Mouse (Mus musculus) heart, adult 9 months (tissue): Measurements from ENCODE around the gene Batf.
"Not testable (repeated sequence)": the region's sequence is repeated elsewhere in the genome, so short reads cannot be mapped to it uniquely, and the experiment has no call there.

Experiments
- DNase-seq, 2 experiments: peaks; one replicate each; pipeline ENCODE4 v3.0.0; 2022; ENCODE audit warnings: low spot score in 2 of 2

Batf gene

GRCm38 (mm10) chr12:85684411-85685275 lies 1.8 kb upstream of the Batf start:
- no peak for DNase-seq

- DNase-seq = no peak
Measured at GRCm38 (mm10) chr12:85687217-85687533, 706 bp downstream of the Batf start.

GRCm38 (mm10) chr12:85687846-85688245 lies 1.4 kb downstream of the Batf start:
- no peak for DNase-seq

GRCm38 (mm10) chr12:85695787-85696186 lies 9.3 kb downstream of the Batf start:
- DNase-seq = no peak

- DNase-seq = no peak
Measured at GRCm38 (mm10) chr12:85696436-85696835, 10.0 kb downstream of the Batf start.

GRCm38 (mm10) chr12:85698179-85698578 lies 11.7 kb downstream of the Batf start:
- not testable (repeated sequence) for DNase-seq

GRCm38 (mm10) chr12:85700191-85700841 lies 13.8 kb downstream of the Batf start:
- DNase-seq = no peak

GRCm38 (mm10) chr12:85700842-85701223 lies 14.4 kb downstream of the Batf start:
- DNase-seq = no peak

GRCm38 (mm10) chr12:85702166-85703055 lies 15.9 kb downstream of the Batf start:
- DNase-seq = no peak

- DNase-seq = no peak
Measured at GRCm38 (mm10) chr12:85703507-85703906, 17.0 kb downstream of the Batf start.

GRCm38 (mm10) chr12:85704566-85704965 lies 18.1 kb downstream of the Batf start:
- no peak for DNase-seq

- DNase-seq = peak; percentile 89 to 91
Measured at GRCm38 (mm10) chr12:85705002-85705830, 18.7 kb downstream of the Batf start.

- DNase-seq = no peak
Measured at GRCm38 (mm10) chr12:85705831-85706530, 19.5 kb downstream of the Batf start.

- no peak for DNase-seq
Measured at GRCm38 (mm10) chr12:85706906-85707305, 20.4 kb downstream of the Batf start.

GRCm38 (mm10) chr12:85707391-85707790 lies 20.9 kb downstream of the Batf start:
- DNase-seq = no peak

- no peak for DNase-seq
Measured at GRCm38 (mm10) chr12:85708556-85708955, 22.1 kb downstream of the Batf start.

- DNase-seq = no peak
Measured at GRCm38 (mm10) chr12:85710695-85711094, 24.2 kb downstream of the Batf start.

- DNase-seq = no peak
Measured at GRCm38 (mm10) chr12:85712587-85712986, 26.1 kb downstream of the Batf start.

- DNase-seq = no peak
Measured at GRCm38 (mm10) chr12:85714126-85714525, 27.7 kb downstream of the Batf start.

- no peak for DNase-seq
Measured at GRCm38 (mm10) chr12:85725306-85725705, 38.8 kb downstream of the Batf start.
